Mouse (Mus musculus): ENCODE measurements at regions not wholly inside any gene's neighbourhood (a gene's known extent, or its start where the extent isn't known, plus 50 kb on each side); places are given as distances from the start of the nearest gene placed in this dataset.

DNA sequence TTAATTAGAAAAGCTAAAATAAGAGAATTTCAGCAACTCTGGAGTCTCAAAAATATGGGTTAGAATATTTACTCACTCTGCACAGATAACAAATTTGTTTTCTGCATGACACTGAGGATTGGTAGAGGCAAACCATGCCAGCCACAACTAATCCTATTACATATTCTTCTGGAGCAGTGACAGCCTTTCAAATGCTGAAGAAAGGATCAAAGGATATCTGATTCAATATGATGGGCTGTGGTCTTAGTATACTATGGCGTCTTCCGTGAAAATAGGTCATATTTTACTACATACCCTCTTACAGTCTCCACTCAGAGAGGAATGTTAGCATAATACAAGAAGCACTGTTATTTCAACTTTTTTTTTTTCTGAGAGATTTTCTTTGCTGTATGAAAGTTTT is 1375.1 kb upstream of the Zeb2 start:
- ATAC-seq (ENCODE audit: poor library complexity, severe bottlenecking), result no peak

DNA sequence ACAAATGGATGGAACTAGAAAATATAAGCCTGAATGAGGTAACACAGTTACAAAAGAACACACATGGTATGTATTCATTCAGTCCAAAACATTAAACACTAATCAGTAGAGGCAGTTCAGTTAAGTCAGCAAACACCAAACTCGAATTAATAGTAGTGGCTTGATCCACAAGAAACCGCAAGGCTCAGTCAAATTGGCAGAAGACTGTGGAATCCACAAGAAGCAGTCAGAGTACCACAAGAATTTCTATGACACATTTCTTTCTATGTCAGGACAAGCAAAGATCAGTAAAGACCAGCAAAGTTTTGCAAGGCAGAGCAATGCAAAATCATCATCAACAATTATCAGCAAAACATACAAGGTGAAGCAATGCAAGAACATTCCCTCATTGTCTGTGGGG is 1373.9 kb upstream of the Zeb2 start:
- no peak for ATAC-seq (ENCODE audit: poor library complexity, severe bottlenecking)

- no peak for ATAC-seq (ENCODE audit: poor library complexity, severe bottlenecking)
Observed at GRCm38 (mm10) chr2:46468936-46469629, 1351.9 kb upstream of the Zeb2 start.

- ATAC-seq (ENCODE audit: poor library complexity, severe bottlenecking), result no peak
Observed at GRCm38 (mm10) chr2:46465389-46465788, 1348.2 kb upstream of the Zeb2 start.

DNA sequence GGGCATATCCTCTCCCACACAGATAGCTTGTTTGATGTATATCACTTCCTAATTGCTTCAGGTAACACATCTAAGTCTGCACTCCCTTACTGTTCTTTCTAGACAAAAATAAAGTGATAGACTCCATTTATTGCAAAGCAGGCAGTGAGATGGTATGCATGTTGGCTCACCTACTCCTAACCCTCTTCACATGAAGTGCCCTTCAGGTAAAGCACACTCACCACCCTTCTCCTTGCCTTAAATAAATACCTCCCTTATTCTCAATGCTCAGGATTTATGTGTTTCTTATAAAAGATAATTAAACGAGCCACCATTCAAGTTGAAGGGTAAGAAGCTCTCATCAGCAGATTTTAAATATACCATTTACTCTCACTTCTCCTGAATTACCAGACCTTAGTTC is 1347.7 kb upstream of the Zeb2 start:
- ATAC-seq (ENCODE audit: poor library complexity, severe bottlenecking), result no peak

- no peak for ATAC-seq (ENCODE audit: poor library complexity, severe bottlenecking)
Observed at GRCm38 (mm10) chr2:46462670-46463069, 1345.5 kb upstream of the Zeb2 start.

GRCm38 (mm10) chr2:46450698-46451097 is 1333.5 kb upstream of the Zeb2 start:
- ATAC-seq (ENCODE audit: poor library complexity, severe bottlenecking), result no peak

GRCm38 (mm10) chr2:46445306-46445705 is 1328.1 kb upstream of the Zeb2 start:
- ATAC-seq (ENCODE audit: poor library complexity, severe bottlenecking), result no peak

DNA sequence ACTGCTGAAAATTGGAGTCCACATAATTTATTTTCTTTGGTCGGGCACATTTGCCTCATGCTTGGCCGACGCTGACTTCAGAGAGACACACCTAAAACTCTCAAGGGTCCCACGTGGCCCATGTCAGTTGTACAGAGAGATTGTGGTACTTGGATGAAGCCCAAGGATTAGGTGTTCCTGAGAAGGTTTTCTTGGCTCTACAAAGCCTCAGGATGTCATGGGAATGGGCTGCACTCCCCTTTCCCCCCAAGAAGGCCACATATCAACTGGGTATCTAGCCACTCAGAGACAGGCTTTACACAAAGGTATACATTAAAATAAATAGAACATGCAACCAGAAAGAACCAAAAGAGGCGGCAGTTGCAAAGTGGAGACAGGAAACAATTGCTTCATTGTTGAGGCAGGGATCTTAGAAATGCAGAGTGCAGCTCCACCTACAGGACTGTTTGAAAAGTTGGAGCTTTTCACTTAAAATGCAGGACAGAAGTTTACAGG is 1326.5 kb upstream of the Zeb2 start:
- ATAC-seq (ENCODE audit: poor library complexity, severe bottlenecking), result peak; percentile 78

DNA sequence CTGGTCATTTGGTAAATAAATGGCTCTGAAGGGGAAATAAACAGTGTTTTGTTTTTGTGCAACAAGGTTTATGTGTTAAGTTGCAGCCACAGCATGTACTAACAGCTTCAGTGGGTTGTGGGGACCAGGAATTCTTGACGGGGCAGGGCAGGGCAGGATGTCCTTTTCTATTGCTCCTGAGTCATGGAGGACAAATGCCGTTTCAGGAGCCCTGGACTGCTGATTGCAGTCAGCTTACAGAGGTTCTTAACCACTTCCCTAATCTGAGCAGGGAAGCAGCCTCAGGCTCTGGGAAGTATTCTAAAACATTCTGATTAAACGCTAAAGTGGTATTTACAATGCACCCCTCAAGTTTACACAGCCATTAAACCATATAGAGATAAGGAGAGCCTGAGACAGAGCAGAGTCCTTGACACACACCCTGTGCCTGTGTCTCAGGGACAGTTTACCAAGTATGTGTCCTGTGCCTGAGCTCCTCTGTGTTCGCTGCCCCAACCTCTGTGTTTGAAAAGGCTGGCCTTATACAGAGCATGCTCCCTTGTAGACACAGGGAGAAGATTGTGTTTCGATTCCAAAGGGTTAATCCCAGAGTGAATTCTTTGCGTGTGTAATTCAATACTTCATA is 1326.0 kb upstream of the Zeb2 start:
- ATAC-seq (ENCODE audit: poor library complexity, severe bottlenecking), result peak; percentile 73

GRCm38 (mm10) chr2:46442576-46442975 is 1325.4 kb upstream of the Zeb2 start:
- no peak for ATAC-seq (ENCODE audit: poor library complexity, severe bottlenecking)

DNA sequence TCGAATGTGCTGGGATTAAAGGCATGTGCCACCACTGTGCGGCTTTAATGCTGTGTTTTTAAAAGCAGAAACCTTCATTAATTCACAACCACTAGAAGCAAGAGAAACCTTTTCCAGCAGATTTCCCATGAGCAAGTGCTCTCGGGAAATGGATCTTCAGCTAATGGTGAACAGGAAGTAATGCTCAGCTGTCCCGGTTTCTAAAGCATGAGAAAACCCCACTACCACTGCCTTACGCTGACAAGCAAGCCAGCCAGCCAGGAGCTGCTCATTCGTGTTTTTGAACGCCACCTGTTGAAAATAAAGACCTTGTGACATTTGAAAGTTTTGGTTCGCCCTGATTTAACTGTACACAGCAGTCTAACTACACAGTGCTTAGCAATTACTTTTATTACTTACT is 1324.7 kb upstream of the Zeb2 start:
- no peak for ATAC-seq (ENCODE audit: poor library complexity, severe bottlenecking)

GRCm38 (mm10) chr2:46441348-46441747 is 1324.2 kb upstream of the Zeb2 start:
- ATAC-seq (ENCODE audit: poor library complexity, severe bottlenecking), result no peak

DNA sequence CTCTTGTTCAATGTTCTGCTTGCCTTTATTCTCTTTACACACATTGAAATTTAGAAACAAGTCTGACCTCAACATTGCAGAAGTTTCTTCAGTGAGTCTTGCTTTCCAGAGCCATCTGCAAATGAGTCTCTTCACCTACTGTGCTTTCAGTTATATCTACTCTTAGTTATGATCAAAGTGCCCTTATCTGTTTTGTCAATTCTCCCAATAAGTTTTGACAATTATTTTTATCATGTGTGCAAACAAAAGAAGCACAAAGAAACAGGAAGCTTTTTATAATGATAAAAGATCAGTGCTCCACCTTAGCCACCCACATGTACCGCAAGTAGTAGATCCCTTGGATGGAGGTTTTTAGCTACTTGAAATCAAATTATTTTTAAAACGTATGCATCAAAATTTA is 1322.8 kb upstream of the Zeb2 start:
- no peak for ATAC-seq (ENCODE audit: poor library complexity, severe bottlenecking)

DNA sequence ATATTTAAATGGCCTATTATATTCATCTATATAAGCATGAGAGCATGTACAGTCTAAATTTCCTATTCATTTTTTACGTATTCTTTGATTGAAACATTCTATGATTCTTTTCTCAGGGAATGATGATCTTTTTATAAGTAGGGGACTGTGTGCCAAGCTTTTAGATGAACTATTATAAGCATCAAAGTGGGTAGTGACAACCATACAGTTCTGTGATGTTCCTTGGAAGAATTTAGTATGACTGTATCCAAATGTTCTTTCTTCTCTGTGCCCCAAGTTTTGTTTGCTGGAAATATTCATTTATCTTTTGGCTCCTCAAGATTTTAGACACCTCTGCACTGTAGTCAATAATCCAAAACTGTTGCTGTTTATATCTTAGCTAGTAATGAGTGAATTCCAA is 1301.1 kb upstream of the Zeb2 start:
- no peak for ATAC-seq (ENCODE audit: poor library complexity, severe bottlenecking)

DNA sequence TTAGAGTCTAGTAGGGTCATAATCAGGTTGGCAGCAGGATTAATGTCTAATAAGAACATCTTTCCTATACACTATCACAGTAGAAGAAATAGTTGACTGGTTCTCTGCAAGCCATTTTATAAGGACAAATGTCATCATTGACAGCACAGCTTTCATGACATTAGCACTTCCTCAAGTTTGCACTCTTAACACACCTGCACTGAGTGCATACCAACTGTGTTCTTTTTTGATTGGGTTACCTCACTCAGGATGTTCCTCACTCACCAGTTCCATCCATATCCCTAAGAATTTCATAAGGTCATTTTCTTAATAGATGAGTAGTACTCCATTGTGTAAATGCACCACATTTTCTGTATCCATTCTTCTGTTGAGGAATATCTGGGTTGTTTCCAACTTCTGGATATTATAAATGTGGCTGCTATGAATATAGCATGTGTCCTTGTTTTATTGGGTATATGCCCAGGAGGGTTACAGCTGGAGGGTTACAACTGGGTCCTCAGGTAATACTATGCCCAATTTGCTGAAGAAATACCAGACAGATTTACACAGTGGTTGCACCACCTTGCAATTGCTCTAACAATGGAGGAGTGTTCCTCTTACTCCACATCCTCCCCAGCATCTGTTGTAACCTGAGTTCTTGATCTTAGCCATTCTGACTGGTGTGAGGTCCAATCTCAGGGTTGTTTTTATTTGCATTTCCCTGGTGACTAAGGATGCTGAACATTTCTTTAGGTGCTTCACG is 1285.3 kb upstream of the Zeb2 start:
- ATAC-seq (ENCODE audit: poor library complexity, severe bottlenecking), result peak; percentile 86

GRCm38 (mm10) chr2:46394161-46394560 is 1277.0 kb upstream of the Zeb2 start:
- ATAC-seq (ENCODE audit: poor library complexity, severe bottlenecking), result no peak

GRCm38 (mm10) chr2:46372847-46373461 is 1255.8 kb upstream of the Zeb2 start:
- peak; percentile 41 for ATAC-seq (ENCODE audit: poor library complexity, severe bottlenecking)

DNA sequence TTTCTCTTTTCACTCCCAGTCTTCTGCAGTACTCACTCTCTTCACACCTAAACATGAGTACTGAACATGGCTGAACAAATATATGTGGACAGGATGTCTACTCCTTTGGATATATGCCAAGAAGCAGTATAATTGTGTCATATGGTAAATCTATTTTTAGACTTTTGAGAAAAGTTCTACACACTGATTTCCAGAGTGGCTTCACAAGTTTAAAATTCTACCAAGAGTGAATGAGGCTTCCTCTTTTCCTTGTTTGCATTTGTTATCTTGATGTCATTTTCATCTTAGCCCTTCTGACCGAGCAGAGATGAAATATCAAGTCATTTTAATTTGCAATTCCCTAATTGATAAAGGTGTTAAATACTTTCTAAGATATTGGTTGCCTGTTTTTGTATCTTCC is 1254.6 kb upstream of the Zeb2 start:
- no peak for ATAC-seq (ENCODE audit: poor library complexity, severe bottlenecking)

DNA sequence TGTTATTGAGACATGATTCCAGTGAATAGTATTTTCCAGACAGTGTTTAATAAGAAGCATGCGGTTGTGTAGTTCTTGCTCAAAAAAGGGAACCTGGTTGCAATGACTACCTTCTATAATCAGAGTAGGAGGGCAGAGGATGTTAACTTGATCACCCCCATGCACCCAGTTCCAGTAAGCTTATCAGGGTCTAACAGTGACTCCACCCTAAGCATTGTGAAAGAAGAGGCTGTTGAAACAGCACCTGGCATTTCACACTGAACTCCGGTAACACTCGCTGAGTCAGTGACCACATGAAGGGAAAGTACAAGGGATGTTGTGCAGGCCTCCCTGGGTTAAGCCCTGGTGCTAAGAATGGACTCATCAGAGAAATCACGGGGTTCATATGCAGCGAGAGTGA is 1253.8 kb upstream of the Zeb2 start:
- ATAC-seq (ENCODE audit: poor library complexity, severe bottlenecking), result peak; percentile 89

DNA sequence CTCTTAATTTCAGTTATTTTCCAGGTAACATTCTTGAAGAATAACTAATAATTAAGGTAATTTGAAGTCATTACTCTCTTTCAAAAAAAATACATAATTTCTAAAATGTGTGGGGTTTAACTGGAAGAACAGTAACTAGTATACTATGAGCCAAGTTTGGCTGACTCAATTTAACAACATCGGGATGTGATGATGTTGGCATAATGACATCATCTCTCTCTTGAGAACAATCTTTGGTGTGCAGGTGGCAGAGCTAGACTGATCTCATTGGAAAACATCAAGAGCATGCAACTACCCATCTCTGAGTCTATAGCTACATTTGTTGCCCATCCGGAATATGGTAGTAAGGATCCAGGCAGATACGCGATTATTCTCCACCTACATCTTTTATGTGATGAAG is 1251.7 kb upstream of the Zeb2 start:
- no peak for ATAC-seq (ENCODE audit: poor library complexity, severe bottlenecking)

DNA sequence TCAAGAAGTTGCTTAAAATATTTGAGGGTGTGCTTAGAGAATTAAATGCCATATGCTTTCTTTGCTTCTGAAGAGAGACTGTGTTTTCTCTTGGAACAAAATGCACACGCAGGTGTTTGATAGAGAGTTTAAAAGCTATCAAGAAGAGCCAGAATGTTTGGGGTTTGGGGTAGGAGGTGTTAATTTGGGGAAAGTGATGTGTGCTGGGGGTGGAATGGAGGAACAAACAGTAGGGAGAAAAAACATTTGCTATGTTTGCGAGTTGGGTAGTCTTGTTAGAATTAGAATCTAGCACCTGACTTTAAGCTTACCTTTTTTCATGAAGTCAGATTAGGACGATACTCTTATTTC is 1248.9 kb upstream of the Zeb2 start:
- ATAC-seq (ENCODE audit: poor library complexity, severe bottlenecking), result no peak

All from megakaryocyte, adult 5-6 weeks (primary cell).